Mouse (Mus musculus) ES-E14 (cell line): ENCODE results near the gene Pkn2.

Source experiments
- CHD2 ChIP-seq: IDR thresholded peaks from 2 replicates; pipeline ENCODE4 v1.6.1; 2014; ENCODE audit warnings: mild to moderate bottlenecking, low read depth, low read length, inconsistent platforms
- HCFC1 ChIP-seq: IDR thresholded peaks from 2 replicates; pipeline ENCODE4 v1.6.1; 2012; ENCODE audit warnings: low read length, inconsistent platforms, borderline replicate concordance; ENCODE audit not compliant: insufficient read depth
- MAFK ChIP-seq: IDR thresholded peaks from 2 replicates; pipeline ENCODE4 v1.6.1; 2014; ENCODE audit warnings: mild to moderate bottlenecking, low read depth, low read length, inconsistent platforms; ENCODE audit not compliant: insufficient read depth

- no peak for TF ChIP-seq MAFK
- TF ChIP-seq HCFC1 = no peak
- TF ChIP-seq CHD2 = no peak
These were observed 25.8 kb downstream of the Pkn2 start for GRCm38 (mm10) chr3:142855961-142856472.
